Mouse (Mus musculus) hindbrain, postnatal 0 days (tissue): ENCODE measurements around the gene Plcg2. TPM values are rescaled to one million over a fixed set of nuclear protein-coding genes. Genes with fewer than 3 reads are reported as not detected.

Source experiments
- ATAC-seq: fragments of 200-750 bp; cut with Nextera tagmentation; 2 replicates; pipeline ENCODE4 v1.8.0; 2017; ENCODE audit warnings: mild to moderate bottlenecking, moderate TSS enrichment, moderate library complexity
- DNase-seq: peaks from one replicate; pipeline ENCODE4 v3.0.0-alpha.2; 2015; ENCODE audit warnings: low spot score
- H3K27ac ChIP-seq: fragments of 300-500 bp; sonication (generic); 2 replicates; pipeline ENCODE4 v1.5.1; 2014; ENCODE audit warnings: mild to moderate bottlenecking
- H3K27me3 ChIP-seq: fragments of 300-500 bp; sonication (generic); 2 replicates; pipeline ENCODE4 v1.6.1; 2014; ENCODE audit warnings: low read length, mixed read lengths; ENCODE audit not compliant: insufficient read depth
- H3K36me3 ChIP-seq: fragments of 300-500 bp; sonication (generic); 2 replicates; pipeline ENCODE4 v1.6.1; 2014; ENCODE audit warnings: low read length, mixed read lengths; ENCODE audit not compliant: insufficient read depth
- H3K4me1 ChIP-seq: fragments of 300-500 bp; sonication (generic); 2 replicates; pipeline ENCODE4 v1.6.1; 2014; ENCODE audit warnings: antibody characterized with exemption, low read length, mixed read lengths; ENCODE audit not compliant: insufficient read depth
- H3K4me2 ChIP-seq: fragments of 300-500 bp; sonication (generic); 2 replicates; pipeline ENCODE4 v1.6.1; 2014; ENCODE audit warnings: low read depth, mild to moderate bottlenecking, low read length, moderate library complexity, mixed read lengths
- H3K4me3 ChIP-seq: fragments of 300-500 bp; sonication (generic); 2 replicates; pipeline ENCODE4 v1.5.1; 2014; ENCODE audit warnings: low read length
- H3K9ac ChIP-seq: fragments of 300-500 bp; sonication (generic); replicated peaks from 2 replicates; pipeline ENCODE4 v1.6.1; 2014; ENCODE audit warnings: mild to moderate bottlenecking, low read length, moderate library complexity, mixed read lengths
- H3K9me3 ChIP-seq: fragments of 300-500 bp; sonication (generic); 2 replicates; pipeline ENCODE4 v1.6.1; 2016; ENCODE audit warnings: low read length, mixed read lengths
- CTCF ChIP-seq: IDR thresholded peaks from 2 replicates; pipeline ENCODE4 v1.5.1; 2016; ENCODE audit warnings: antibody characterized with exemption, control low read depth, low read depth
- WGBS: fragments of 180-500 bp; shearing (Covaris S2); extraction: QIAGEN DNeasy Blood & Tissue Kit; methylation state at CpG from one replicate; pipeline ENCODE4 v1.1.7; 2014; 5-methylcytosine and 5-hydroxymethylcytosine counted together
- polyA plus RNA-seq: library from polyadenylated mRNA; unstranded; fragments of >200 nt; fragmentation: Nextera tagmentation; extraction: Ambion mirVana; gene quantifications from 2 replicates; pipeline ENCODE4 v1.2.1, GENCODE M21; 2015
- total RNA-seq: library from RNA; depleted of rRNA; stranded (reverse); fragments of >200 nt; gene quantifications from 2 replicates; pipeline ENCODE4 v1.2.3, GENCODE M21; 2014

Gene Plcg2
- total and polyA plus RNA-seq, 2 experiments from 2014 or later: 1.5 to 2.5 TPM

- Histone ChIP-seq H3K9ac (no peak overlapping the region), H3K27ac (no peak overlapping the region), H3K9me3 (no peaks in the 10 kb centered on the region), H3K4me3 (no peak overlapping the region), H3K4me1 (no peaks in the 10 kb centered on the region), H3K4me2 (no peak overlapping the region), H3K36me3 (no peaks in the 10 kb centered on the region), H3K27me3 (no peaks in the 10 kb centered on the region)
- DNase-seq (no peak), ATAC-seq (no peak)
- WGBS: 93% methylated on average over 5 of the region's 5 CpGs
- TF ChIP-seq CTCF: no peak
These were observed 52.4 kb downstream of the Plcg2 start for GRCm38 (mm10) chr8:117550529-117550928.

GRCm38 (mm10) chr8:117561014-117561413, 62.9 kb downstream of the Plcg2 start:
- Histone ChIP-seq H3K27me3 (no peaks in the 10 kb centered on the region), H3K4me1 (no peaks in the 10 kb centered on the region), H3K27ac (no peak overlapping the region), H3K36me3 (no peaks in the 10 kb centered on the region), H3K4me2 (no peak overlapping the region), H3K9me3 (no peaks in the 10 kb centered on the region), H3K4me3 (no peak overlapping the region), H3K9ac (no peak overlapping the region)
- peak; percentile 12 for DNase-seq
- 78% methylated on average over 4 of the region's 4 CpGs for WGBS
- TF ChIP-seq CTCF: no peak
- no peak for ATAC-seq

GRCm38 (mm10) chr8:117561735-117562361, 63.8 kb downstream of the Plcg2 start:
- Histone ChIP-seq H3K4me2 (peak overlapping the region; percentile 37), H3K9ac (no peak overlapping the region), H3K4me3 (peak overlapping the region; percentile 13; the same call in 1 of the 2 replicates), H3K4me1 (no peaks in the 10 kb centered on the region), H3K9me3 (no peaks in the 10 kb centered on the region), H3K36me3 (no peaks in the 10 kb centered on the region), H3K27ac (0 out of 2 replicates have a peak overlapping the region, but pooled peaks have one; percentile 41), H3K27me3 (no peaks in the 10 kb centered on the region)
- no peak for TF ChIP-seq CTCF
- DNase-seq: peak; percentile 35
- peak; percentile 86 for ATAC-seq
- 14% methylated on average over 17 of the region's 17 CpGs for WGBS

GRCm38 (mm10) chr8:117562445-117563014, 64.4 kb downstream of the Plcg2 start:
- Histone ChIP-seq H3K9ac (no peak overlapping the region), H3K27ac (no peak overlapping the region), H3K27me3 (no peaks in the 10 kb centered on the region), H3K4me3 (no peak overlapping the region), H3K9me3 (no peaks in the 10 kb centered on the region), H3K36me3 (no peaks in the 10 kb centered on the region), H3K4me2 (peak overlapping the region; percentile 37; the same call in 1 of the 2 replicates), H3K4me1 (no peaks in the 10 kb centered on the region)
- TF ChIP-seq CTCF: no peak
- 32% methylated on average over 16 of the region's 16 CpGs for WGBS
- no peak for ATAC-seq
- DNase-seq: peak; percentile 7

- no peak for ATAC-seq
- Histone ChIP-seq H3K9me3 (no peaks in the 10 kb centered on the region), H3K27me3 (no peaks in the 10 kb centered on the region), H3K4me1 (no peaks in the 10 kb centered on the region), H3K27ac (no peak overlapping the region), H3K4me3 (no peak overlapping the region), H3K4me2 (no peak overlapping the region), H3K36me3 (no peaks in the 10 kb centered on the region), H3K9ac (no peak overlapping the region)
- TF ChIP-seq CTCF: peak; percentile 93
- peak; percentile 71 for DNase-seq
- 30% methylated on average over 5 of the region's 5 CpGs for WGBS
These were observed 71.3 kb downstream of the Plcg2 start for GRCm38 (mm10) chr8:117569409-117569808.

GRCm38 (mm10) chr8:117576291-117576785, 78.2 kb downstream of the Plcg2 start:
- Histone ChIP-seq H3K4me1 (no peaks in the 10 kb centered on the region), H3K9me3 (no peaks in the 10 kb centered on the region), H3K27ac (no peak overlapping the region), H3K9ac (no peak overlapping the region), H3K27me3 (no peaks in the 10 kb centered on the region), H3K36me3 (no peaks in the 10 kb centered on the region), H3K4me2 (no peak overlapping the region), H3K4me3 (no peak overlapping the region)
- no peak for ATAC-seq
- no peak for TF ChIP-seq CTCF
- DNase-seq: no peak
- WGBS: 44% methylated on average over 9 of the region's 9 CpGs

GRCm38 (mm10) chr8:117577059-117577458, 79.0 kb downstream of the Plcg2 start:
- Histone ChIP-seq H3K4me1 (no peaks in the 10 kb centered on the region), H3K27me3 (no peaks in the 10 kb centered on the region), H3K36me3 (no peaks in the 10 kb centered on the region), H3K9me3 (no peaks in the 10 kb centered on the region), H3K4me3 (no peak overlapping the region), H3K9ac (no peak overlapping the region), H3K27ac (no peak overlapping the region), H3K4me2 (no peak overlapping the region)
- 87% methylated on average over 6 of the region's 6 CpGs for WGBS
- ATAC-seq (no peak), DNase-seq (no peak)
- no peak for TF ChIP-seq CTCF
